Mouse (Mus musculus): ENCODE results near the gene Kdm4c. TPM values are rescaled to one million over a fixed set of nuclear protein-coding genes. Genes with fewer than 3 reads are reported as not detected.
"Not testable (repeated sequence)": the region's sequence is repeated elsewhere in the genome, so short reads cannot be mapped to it uniquely, and the experiment has no call there.

Kdm4c gene
- 3.0 and 3.4 TPM in 2 replicates for polyA plus RNA-seq (2012; rRNA removed)

DNA sequence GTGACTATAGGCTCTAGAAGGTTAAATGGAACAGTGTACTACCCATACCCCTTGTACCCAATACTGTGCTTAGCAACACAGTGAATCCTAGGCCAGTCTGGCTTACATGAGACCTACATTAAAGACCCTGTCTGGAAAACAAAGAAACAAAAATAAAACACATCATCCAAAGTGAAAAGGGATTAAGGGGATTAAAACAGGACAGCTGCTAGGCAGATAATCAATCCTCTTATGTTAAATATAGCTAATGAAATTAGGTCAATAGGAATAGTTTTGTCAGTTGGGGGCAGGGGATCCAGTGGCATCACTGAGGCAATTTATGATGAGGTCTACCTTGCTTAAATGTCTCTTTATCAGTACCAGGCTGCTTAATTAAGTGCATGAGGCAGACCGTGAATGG is at the start of gene Kdm4c:
Kdm4c (plus strand) TSS at position 322 of the 400 bp plus-strand sequence.
- H3K27ac ChIP-seq (ENCODE audit: insufficient read depth, low read depth, low read length) = no peak within 1 kb of the TSS
- 63% methylated on average over 1 of the region's 1 CpGs for WGBS
- DNase-seq = no peak
- no peak within 1 kb of the TSS for H3K4me3 ChIP-seq (ENCODE audit: insufficient read depth, low read depth, low read length)
- TF ChIP-seq POLR2A (IDR thresholded peaks at IDR 0.05; ENCODE audit: low read depth, low read length) (no peak), CTCF (conservative IDR thresholded peaks at IDR 0.05; ENCODE audit: insufficient read depth, insufficient read length, low read depth, low read length) (no peak)
- H3K4me1 ChIP-seq (ENCODE audit: control insufficient read depth, insufficient read depth, low read length) = no peaks in the 10 kb centered on the region
- H3K27me3 ChIP-seq (replicated peaks; ENCODE audit: control insufficient read depth, insufficient read depth, low read length) = no peaks in the 10 kb centered on the region
- H3K36me3 ChIP-seq (ENCODE audit: control insufficient read depth, insufficient read depth, low read length) = no peaks in the 10 kb centered on the region

DNA sequence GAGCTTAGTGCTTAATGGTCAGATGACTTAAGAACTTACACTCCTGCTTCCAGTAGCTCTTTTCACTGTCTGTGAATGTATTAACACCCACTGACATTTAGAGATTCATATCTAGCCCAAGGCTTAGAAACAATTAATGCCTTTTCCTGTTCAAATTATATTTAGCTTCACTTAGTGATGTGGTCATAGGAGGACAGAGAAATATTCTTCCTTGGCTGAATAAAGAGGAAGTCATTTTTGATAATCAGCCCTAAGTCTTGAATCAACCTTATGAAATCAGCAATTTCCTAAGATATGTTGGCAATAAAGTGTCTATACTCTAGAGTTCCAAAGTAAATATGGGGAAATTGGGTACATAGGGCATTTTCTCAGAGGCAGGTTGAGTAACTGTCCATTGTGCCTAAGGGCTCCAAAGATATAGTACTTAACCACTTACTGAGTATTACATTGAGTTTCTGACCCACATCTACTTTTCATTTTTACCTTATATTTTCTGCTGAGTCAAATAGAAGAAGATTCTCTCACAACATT is 41.0 kb upstream of the Kdm4c start:
- no peaks in the 10 kb centered on the region for H3K4me1 ChIP-seq (ENCODE audit: control insufficient read depth, insufficient read depth, low read length)
- no peaks in the 10 kb centered on the region for H3K27me3 ChIP-seq (replicated peaks; ENCODE audit: control insufficient read depth, insufficient read depth, low read length)
- H3K4me3 ChIP-seq (ENCODE audit: insufficient read depth, low read depth, low read length) = no peak overlapping the region
- no peak overlapping the region for H3K27ac ChIP-seq (ENCODE audit: insufficient read depth, low read depth, low read length)
- DNase-seq = no peak
- no peaks in the 10 kb centered on the region for H3K36me3 ChIP-seq (ENCODE audit: control insufficient read depth, insufficient read depth, low read length)
- no peak for TF ChIP-seq POLR2A (IDR thresholded peaks at IDR 0.05; ENCODE audit: low read depth, low read length)
- no peak for TF ChIP-seq CTCF (conservative IDR thresholded peaks at IDR 0.05; ENCODE audit: insufficient read depth, insufficient read length, low read depth, low read length)

DNA sequence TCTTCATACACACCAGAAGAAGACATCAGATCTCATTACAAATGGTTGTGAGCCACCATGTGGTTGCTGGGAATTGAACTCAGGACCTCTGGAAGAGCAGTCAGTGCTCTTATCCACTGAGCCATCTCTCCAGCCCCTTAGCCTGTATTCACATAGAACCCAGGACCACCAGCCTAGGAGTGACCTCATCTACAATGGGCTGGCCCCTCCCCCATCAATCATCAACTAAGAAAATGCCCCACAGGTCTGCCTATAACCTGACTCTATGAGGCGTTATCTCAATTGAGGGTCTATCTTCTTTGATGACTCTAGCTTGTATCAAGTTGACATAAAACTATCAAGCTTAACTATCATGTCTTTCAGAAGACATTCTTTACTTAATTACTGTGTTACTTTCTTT is 20.5 kb upstream of the Kdm4c start:
- not testable (repeated sequence) for H3K4me3 ChIP-seq (ENCODE audit: insufficient read depth, low read depth, low read length); H3K27ac ChIP-seq (ENCODE audit: insufficient read depth, low read depth, low read length); H3K4me1 ChIP-seq (ENCODE audit: control insufficient read depth, insufficient read depth, low read length); H3K27me3 ChIP-seq (replicated peaks; ENCODE audit: control insufficient read depth, insufficient read depth, low read length); DNase-seq; H3K36me3 ChIP-seq (ENCODE audit: control insufficient read depth, insufficient read depth, low read length)
- WGBS = 85% methylated on average over 1 of the region's 1 CpGs

DNA sequence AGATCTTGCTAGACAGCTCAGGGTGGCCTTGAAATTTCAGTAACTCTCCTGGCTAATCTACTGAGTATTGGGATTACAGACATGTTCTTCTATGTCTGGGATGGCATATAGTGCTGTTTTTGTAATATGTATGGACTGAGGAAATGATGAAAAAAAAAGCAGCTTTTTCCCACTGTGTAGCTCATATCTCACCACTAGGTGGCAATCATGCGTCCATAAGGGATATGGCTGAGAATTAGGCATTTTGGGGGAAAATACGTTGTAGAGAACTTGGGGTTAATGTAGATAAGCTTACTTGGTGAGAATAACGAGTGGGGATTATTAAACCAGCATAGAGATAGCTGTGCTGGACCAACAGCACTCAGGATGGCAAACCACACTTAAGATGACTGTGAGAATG is 19.9 kb upstream of the Kdm4c start:
- TF ChIP-seq CTCF (conservative IDR thresholded peaks at IDR 0.05; ENCODE audit: insufficient read depth, insufficient read length, low read depth, low read length) (peak; percentile 25; the same call in 1 of the 2 replicates), POLR2A (IDR thresholded peaks at IDR 0.05; ENCODE audit: low read depth, low read length) (no peak)
- WGBS = 29% methylated on average over 3 of the region's 3 CpGs
- peak; percentile 11 for DNase-seq
- Histone ChIP-seq H3K36me3 (ENCODE audit: control insufficient read depth, insufficient read depth, low read length) (no peaks in the 10 kb centered on the region), H3K4me1 (ENCODE audit: control insufficient read depth, insufficient read depth, low read length) (no peaks in the 10 kb centered on the region), H3K4me3 (ENCODE audit: insufficient read depth, low read depth, low read length) (no peak overlapping the region), H3K27me3 (replicated peaks; ENCODE audit: control insufficient read depth, insufficient read depth, low read length) (no peaks in the 10 kb centered on the region), H3K27ac (ENCODE audit: insufficient read depth, low read depth, low read length) (no peak overlapping the region)

DNA sequence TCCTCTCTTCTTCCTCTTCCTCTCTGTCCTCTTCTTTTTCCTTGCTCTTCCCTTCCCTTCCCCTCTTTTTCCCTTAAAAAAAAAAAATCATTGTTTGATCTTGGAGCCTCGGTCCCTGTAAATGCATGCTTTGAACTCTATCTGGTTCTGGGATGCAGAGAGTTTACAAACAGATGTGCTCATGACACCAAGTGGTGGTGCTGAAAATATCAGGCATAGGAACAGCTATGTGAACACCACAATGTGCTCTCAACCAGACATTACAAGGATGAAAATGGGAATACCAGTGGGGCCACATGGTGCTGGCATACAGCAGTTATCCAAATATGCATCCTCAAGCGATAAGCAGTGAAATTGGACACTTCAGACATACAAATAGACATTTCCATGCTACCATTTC is 18.1 kb upstream of the Kdm4c start:
- Histone ChIP-seq H3K27ac (ENCODE audit: insufficient read depth, low read depth, low read length) (no peak overlapping the region), H3K27me3 (replicated peaks; ENCODE audit: control insufficient read depth, insufficient read depth, low read length) (no peaks in the 10 kb centered on the region), H3K36me3 (ENCODE audit: control insufficient read depth, insufficient read depth, low read length) (no peaks in the 10 kb centered on the region), H3K4me3 (ENCODE audit: insufficient read depth, low read depth, low read length) (no peak overlapping the region), H3K4me1 (ENCODE audit: control insufficient read depth, insufficient read depth, low read length) (no peaks in the 10 kb centered on the region)
- no peak for DNase-seq
- 54% methylated on average over 2 of the region's 2 CpGs for WGBS
- TF ChIP-seq POLR2A (IDR thresholded peaks at IDR 0.05; ENCODE audit: low read depth, low read length) = no peak
- TF ChIP-seq CTCF (conservative IDR thresholded peaks at IDR 0.05; ENCODE audit: insufficient read depth, insufficient read length, low read depth, low read length) = no peak

DNA sequence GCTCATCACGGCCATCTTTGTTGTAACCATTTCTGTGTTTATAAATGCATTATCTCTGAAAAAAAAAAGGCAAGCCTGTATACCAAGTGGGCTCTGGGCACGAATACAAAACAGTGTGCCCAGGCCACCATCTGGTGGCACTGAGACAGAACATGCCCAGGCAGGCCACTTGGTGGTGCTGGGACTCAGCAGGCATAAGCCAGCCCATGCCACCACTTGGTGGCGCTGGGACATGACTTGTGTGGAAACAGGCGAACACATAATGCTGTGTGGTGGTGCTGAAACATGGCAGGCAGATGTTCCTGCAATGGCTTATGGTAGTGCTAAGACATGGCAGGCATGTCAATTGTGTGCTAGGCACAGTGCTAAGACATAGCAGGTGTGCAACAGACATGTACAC is 11.3 kb upstream of the Kdm4c start:
- no peak for TF ChIP-seq POLR2A (IDR thresholded peaks at IDR 0.05; ENCODE audit: low read depth, low read length)
- TF ChIP-seq CTCF (conservative IDR thresholded peaks at IDR 0.05; ENCODE audit: insufficient read depth, insufficient read length, low read depth, low read length) = peak; percentile 46
- H3K27me3 ChIP-seq (replicated peaks; ENCODE audit: control insufficient read depth, insufficient read depth, low read length) = no peaks in the 10 kb centered on the region
- H3K4me1 ChIP-seq (ENCODE audit: control insufficient read depth, insufficient read depth, low read length) = no peaks in the 10 kb centered on the region
- no peak overlapping the region for H3K27ac ChIP-seq (ENCODE audit: insufficient read depth, low read depth, low read length)
- no peak overlapping the region for H3K4me3 ChIP-seq (ENCODE audit: insufficient read depth, low read depth, low read length)
- no peaks in the 10 kb centered on the region for H3K36me3 ChIP-seq (ENCODE audit: control insufficient read depth, insufficient read depth, low read length)
- 80% methylated on average over 4 of the region's 4 CpGs for WGBS
- DNase-seq = peak; percentile 14

DNA sequence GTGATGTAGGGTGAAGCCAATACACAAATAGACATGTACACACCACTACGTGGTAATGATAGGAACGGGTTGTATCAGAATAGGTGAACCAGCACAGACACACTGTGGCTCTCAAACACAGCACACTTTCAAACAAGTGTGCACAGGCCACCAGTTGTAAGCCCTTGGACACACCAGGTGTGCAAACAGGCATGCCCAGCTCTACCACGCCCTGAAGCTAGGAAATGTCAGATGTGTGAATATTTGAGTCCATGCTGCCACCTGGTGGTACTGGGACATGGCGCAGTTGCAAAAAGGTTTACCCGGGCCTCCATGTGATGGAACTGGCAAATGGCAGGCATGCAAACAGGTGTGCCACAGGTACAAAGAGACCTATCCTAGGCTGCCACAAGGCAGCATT is 10.9 kb upstream of the Kdm4c start:
- no peak overlapping the region for H3K4me3 ChIP-seq (ENCODE audit: insufficient read depth, low read depth, low read length)
- 62% methylated on average over 5 of the region's 5 CpGs for WGBS
- H3K27ac ChIP-seq (ENCODE audit: insufficient read depth, low read depth, low read length) = no peak overlapping the region
- TF ChIP-seq CTCF (conservative IDR thresholded peaks at IDR 0.05; ENCODE audit: insufficient read depth, insufficient read length, low read depth, low read length) (peak; percentile 86), POLR2A (IDR thresholded peaks at IDR 0.05; ENCODE audit: low read depth, low read length) (no peak)
- DNase-seq = peak; percentile 60
- H3K27me3 ChIP-seq (replicated peaks; ENCODE audit: control insufficient read depth, insufficient read depth, low read length) = no peaks in the 10 kb centered on the region
- no peaks in the 10 kb centered on the region for H3K4me1 ChIP-seq (ENCODE audit: control insufficient read depth, insufficient read depth, low read length)
- no peaks in the 10 kb centered on the region for H3K36me3 ChIP-seq (ENCODE audit: control insufficient read depth, insufficient read depth, low read length)

DNA sequence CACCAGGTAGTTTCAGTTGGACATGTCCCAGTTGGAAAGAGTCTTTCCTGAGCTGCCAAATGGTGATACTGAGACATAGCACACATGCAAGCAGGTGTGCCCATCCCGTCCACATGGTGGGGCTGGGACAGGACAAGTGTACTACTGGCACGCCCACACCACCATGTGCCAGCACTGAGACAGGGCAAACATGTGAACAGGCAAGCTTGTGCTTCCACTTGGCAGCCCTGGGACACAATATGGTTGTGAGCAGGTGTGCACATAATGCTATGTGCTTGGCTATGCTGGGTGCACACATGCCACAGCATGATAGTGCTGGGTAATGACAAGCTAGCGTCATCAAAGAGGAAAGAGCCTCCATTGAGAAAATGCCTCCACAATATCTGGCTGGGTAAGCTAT is 8.8 kb upstream of the Kdm4c start:
- TF ChIP-seq CTCF (conservative IDR thresholded peaks at IDR 0.05; ENCODE audit: insufficient read depth, insufficient read length, low read depth, low read length) (no peak), POLR2A (IDR thresholded peaks at IDR 0.05; ENCODE audit: low read depth, low read length) (no peak)
- WGBS = 87% methylated on average over 3 of the region's 3 CpGs
- DNase-seq = no peak
- no peak overlapping the region for H3K4me3 ChIP-seq (ENCODE audit: insufficient read depth, low read depth, low read length)
- H3K27ac ChIP-seq (ENCODE audit: insufficient read depth, low read depth, low read length) = no peak overlapping the region
- no peaks in the 10 kb centered on the region for H3K36me3 ChIP-seq (ENCODE audit: control insufficient read depth, insufficient read depth, low read length)
- H3K27me3 ChIP-seq (replicated peaks; ENCODE audit: control insufficient read depth, insufficient read depth, low read length) = no peaks in the 10 kb centered on the region
- H3K4me1 ChIP-seq (ENCODE audit: control insufficient read depth, insufficient read depth, low read length) = no peaks in the 10 kb centered on the region
